8 mouse cellular contexts compared by ENCODE assay signal in genomic region chrX:150812787-150813298, GRCm38 (mm10). TPM values are rescaled to one million over a fixed set of nuclear protein-coding genes. Genes with fewer than 3 reads are reported as not detected.
DNase-seq lines count a peak whose midpoint lies in the region; ATAC-seq and TF ChIP-seq lines count a peak whose summit lies in the region.

No protein-coding gene starts in this region.

- H3K9ac ChIP-seq in lung, embryonic 14.5 days, result peak overlapping the region; percentile 44

- peak overlapping the region; percentile 98 for H3K4me3 ChIP-seq in cerebellum, adult 2 months (replicated peaks; ENCODE audit: insufficient read depth, low read depth, low read length)
- peak overlapping the region; percentile 49 for H3K4me3 ChIP-seq in lung, embryonic 14.5 days (ENCODE audit: low read depth, low read length)
- peak overlapping the region; percentile 84 for H3K4me3 ChIP-seq in olfactory bulb, adult 2 months (ENCODE audit: insufficient read depth, low read depth, low read length)

- H3K36me3 ChIP-seq in lung, embryonic 14.5 days (ENCODE audit: insufficient read depth), result peaks cover 31% of the 10 kb centered on the region

- no peaks in the 10 kb centered on the region for H3K27me3 ChIP-seq in cerebellum, adult 2 months (ENCODE audit: control insufficient read depth, insufficient read depth, low read length)
- H3K27me3 ChIP-seq in lung, embryonic 14.5 days (ENCODE audit: insufficient read depth, low read length), result no peaks in the 10 kb centered on the region

- peak overlapping the region; percentile 60 for H3K4me2 ChIP-seq in lung, embryonic 14.5 days

- TF ChIP-seq CTCF in cerebellum, adult 2 months (IDR thresholded peaks at IDR 0.05; ENCODE audit: borderline replicate concordance, insufficient read depth, low read depth, low read length), result no peak
- TF ChIP-seq CTCF in lung, embryonic 14.5 days (IDR thresholded peaks at IDR 0.05; ENCODE audit: low read depth), result no peak
- no peak for TF ChIP-seq CTCF in olfactory bulb, adult 2 months (IDR thresholded peaks at IDR 0.05; ENCODE audit: insufficient read depth, low read depth, low read length)

- TF ChIP-seq POLR2A in cerebellum, adult 2 months (IDR thresholded peaks at IDR 0.05; ENCODE audit: borderline replicate concordance, insufficient read depth, low read length), result no peak
- TF ChIP-seq POLR2A in olfactory bulb, adult 2 months (IDR thresholded peaks at IDR 0.05; ENCODE audit: insufficient read depth, low read depth, low read length), result no peak

- no peaks in the 10 kb centered on the region for H3K9me3 ChIP-seq in lung, embryonic 14.5 days (ENCODE audit: low read depth, low read length)

- 10% methylated on average over 24 of the region's 24 CpGs for WGBS in cerebellum, adult 2 months
- 17% methylated on average over 22 of the region's 24 CpGs for WGBS in lung, embryonic 14.5 days
- WGBS in olfactory bulb, adult 2 months, result 7% methylated on average over 23 of the region's 24 CpGs

- DNase-seq in MN1 (ENCODE audit: low spot score), result peak; percentile 93
- DNase-seq in cerebellum, adult 2 months, result peak; percentile 85 to 90
- DNase-seq in layer of hippocampus, adult 8-10 months (ENCODE audit: low spot score in 2 of 2), result peak; percentile 87 to 88
- peak; percentile 96 for DNase-seq in lung, embryonic 14.5 days
- DNase-seq in thymus, adult 18-20 months, result peak; percentile 78 to 85

- H3K27ac ChIP-seq in cerebellum, adult 2 months (ENCODE audit: insufficient read depth, low read length), result peak overlapping the region; percentile 26; the same call in 1 of the 2 replicates
- peak overlapping the region; percentile 67; the same call in 1 of the 2 replicates for H3K27ac ChIP-seq in lung, embryonic 14.5 days (ENCODE audit: low read depth)
- H3K27ac ChIP-seq in olfactory bulb, adult 2 months (ENCODE audit: insufficient read depth, low read depth, low read length), result no peak overlapping the region

- ATAC-seq in frontal cortex, adult (ENCODE audit: low TSS enrichment), result peak; percentile 98
- peak; percentile 84 to 90 for ATAC-seq in hematopoietic stem cell, adult 5-6 weeks (replicated peaks in 1 of 2; ENCODE audit: insufficient read depth in 1 of 2, low FRiP score in 2 of 2, low TSS enrichment in 1 of 2, low read depth in 1 of 2, poor library complexity in 2 of 2, severe bottlenecking in 2 of 2)
- peak; percentile 93 for ATAC-seq in lung, embryonic 14.5 days (ENCODE audit: insufficient read depth)

- H3K4me1 ChIP-seq in cerebellum, adult 2 months (ENCODE audit: control insufficient read depth, insufficient read depth, low read length), result no peaks in the 10 kb centered on the region
- no peaks in the 10 kb centered on the region for H3K4me1 ChIP-seq in lung, embryonic 14.5 days (ENCODE audit: insufficient read depth)
- peaks cover 9% of the 10 kb centered on the region for H3K4me1 ChIP-seq in olfactory bulb, adult 2 months (ENCODE audit: control insufficient read depth, insufficient read depth, low read length)

RNA-seq across cellular contexts. Expression of gene Maged2, which starts 1.3 kb away (rescaled TPM):
- 68.7 and 70.8 TPM in 2 replicates for polyA plus RNA-seq in cerebellum, adult 2 months (2012; rRNA removed)
- total RNA-seq in hematopoietic stem cell, adult 5-6 weeks (2017), result 14.5 and 22.4 TPM in 2 replicates
- 10 to 100 TPM; 49.8 to 60.6 (median 57.2) TPM for total RNA-seq in layer of hippocampus, adult 8-10 months (2022)
- 946 and 954 TPM in 2 replicates for polyA plus RNA-seq in lung, embryonic 14.5 days (2014; fragmentation: Nextera tagmentation; extraction: Ambion mirVana)
- polyA plus RNA-seq in olfactory bulb, adult 2 months (2012; ENCODE audit: insufficient read depth, insufficient read length, low replicate concordance, missing spikeins), result not detected in 2 replicates
